Mouse (Mus musculus): ENCODE data around the gene Nosip.

DNA sequence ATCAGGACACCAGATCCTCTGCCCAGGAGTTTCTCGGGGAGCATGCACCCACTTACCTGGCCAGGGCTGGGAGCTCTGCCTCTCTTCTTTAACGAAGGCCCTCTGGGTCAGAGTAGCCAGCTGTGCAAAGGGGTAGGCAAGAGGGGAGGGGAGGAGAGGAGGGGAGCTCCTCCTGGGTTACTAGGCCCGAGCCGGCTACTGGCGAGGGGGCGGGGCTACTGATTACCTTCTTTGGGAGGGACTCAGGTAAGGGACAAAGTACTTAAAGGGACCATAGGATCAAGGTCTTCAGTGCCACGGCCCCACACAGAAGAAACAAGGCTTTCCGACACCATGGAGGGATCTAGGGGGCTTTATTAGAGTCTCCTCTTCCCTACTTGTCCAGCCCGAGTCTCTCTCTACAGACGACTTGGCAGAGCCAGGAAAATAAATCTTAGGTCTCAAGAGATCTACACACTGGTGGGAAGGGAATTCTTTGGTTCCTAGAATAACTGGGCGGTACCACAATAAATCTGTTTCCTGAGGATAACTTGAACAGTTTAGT, 625 bp upstream of the Nosip start:
- TF ChIP-seq POLR2A (IDR thresholded peaks at IDR 0.05; ENCODE audit: borderline replicate concordance, low read depth, low read length): no peak
- TF ChIP-seq CTCF (IDR thresholded peaks at IDR 0.05; ENCODE audit: low read depth, low read length): no peak
